Mouse (Mus musculus) liver, embryonic 14.5 days (tissue): Measurements from ENCODE around the gene Gsn. TPM values are rescaled to one million over a fixed set of nuclear protein-coding genes. Genes with fewer than 3 reads are reported as not detected.

ENCODE experiments used
- ATAC-seq: fragments of 200-750 bp; cut with Nextera tagmentation; 2 replicates; pipeline ENCODE4 v1.8.0; 2017; ENCODE audit warnings: moderate number of reproducible peaks, mild to moderate bottlenecking, moderate library complexity; ENCODE audit not compliant: insufficient read depth
- DNase-seq, 3 experiments: peaks; one replicate each; pipeline ENCODE4 v3.0.0-alpha.2; 2012 to 2013; ENCODE audit warnings: low read depth in 3 of 3, low spot score in 3 of 3
- H3K27ac ChIP-seq: fragments of 300-500 bp; sonication (generic); 2 replicates; pipeline ENCODE4 v1.5.1; 2014; ENCODE audit warnings: moderate library complexity, mild to moderate bottlenecking, control low read depth, inconsistent platforms
- H3K27me3 ChIP-seq: fragments of 300-500 bp; sonication (generic); 2 replicates; pipeline ENCODE4 v1.6.1; 2014; ENCODE audit warnings: mild to moderate bottlenecking, low read length, moderate library complexity; ENCODE audit not compliant: control insufficient read depth, insufficient read depth
- H3K36me3 ChIP-seq: fragments of 300-500 bp; sonication (generic); replicated peaks from 2 replicates; pipeline ENCODE4 v1.6.1; 2014; ENCODE audit warnings: low read depth; ENCODE audit not compliant: control insufficient read depth, insufficient read depth
- H3K4me1 ChIP-seq, 2 experiments: fragments of 200-500 bp in 1 of 2; fragments of 300-500 bp in 1 of 2; sonication (generic) in 1 of 2; replicated peaks; 2 replicates each; pipeline ENCODE4 v1.6.1; 2012 to 2014; ENCODE audit warnings: antibody characterized with exemption in 1 of 2, inconsistent platforms in 1 of 2, low read length in 1 of 2; ENCODE audit not compliant: control insufficient read depth in 2 of 2, insufficient read depth in 2 of 2
- H3K4me2 ChIP-seq: fragments of 300-500 bp; sonication (generic); 2 replicates; pipeline ENCODE4 v1.6.1; 2014; ENCODE audit warnings: low read depth, mild to moderate bottlenecking, control low read depth, moderate library complexity
- H3K4me3 ChIP-seq, 2 experiments: fragments of 200-500 bp in 1 of 2; fragments of 300-500 bp in 1 of 2; sonication (generic) in 1 of 2; 2 replicates each; pipeline ENCODE4 v1.5.1; 2012 to 2014; ENCODE audit warnings: low read depth in 2 of 2, low read length in 2 of 2, mild to moderate bottlenecking in 2 of 2, control low read depth in 1 of 2, inconsistent platforms in 1 of 2, moderate library complexity in 1 of 2; ENCODE audit not compliant: insufficient read depth in 1 of 2
- H3K9ac ChIP-seq: fragments of 300-500 bp; sonication (generic); replicated peaks from 2 replicates; pipeline ENCODE4 v1.6.1; 2014; ENCODE audit warnings: mild to moderate bottlenecking, control low read depth, moderate library complexity
- H3K9me3 ChIP-seq: fragments of 300-500 bp; sonication (generic); 2 replicates; pipeline ENCODE4 v1.6.1; 2016; ENCODE audit warnings: low read length, mixed read lengths; ENCODE audit not compliant: control insufficient read depth
- CTCF ChIP-seq: IDR thresholded peaks from 2 replicates; pipeline ENCODE4 v1.5.1; 2016; ENCODE audit warnings: antibody characterized with exemption, low read depth, control low read depth
- EP300 ChIP-seq: IDR thresholded peaks from 2 replicates; pipeline ENCODE4 v1.6.1; 2016; ENCODE audit warnings: antibody characterized with exemption, low read depth
- whole genome bisulfite sequencing: fragments of 180-500 bp; shearing (Covaris S2); extraction: QIAGEN DNeasy Blood & Tissue Kit; methylation state at CpG from one replicate; pipeline ENCODE4 v1.1.7; 2014; ENCODE audit not compliant: insufficient replicate concordance; 5-methylcytosine and 5-hydroxymethylcytosine counted together
- polyA plus RNA-seq, 2 experiments: library from polyadenylated mRNA; depleted of rRNA in 1 of 2; stranded (reverse) in 1 of 2; unstranded in 1 of 2; fragments of >200 nt; fragmentation: Nextera tagmentation in 1 of 2; extraction: Ambion mirVana in 1 of 2; gene quantifications; 2 replicates each; pipeline versions ENCODE4 v1.2.1 to v1.2.3; 2012 to 2014

Gene Gsn
- polyA plus RNA-seq, 2 experiments: 81.0 to 83.0 TPM

GRCm38 (mm10) chr2:35335620-35336019 lies 79.4 kb downstream of the Gsn start:
- TF ChIP-seq CTCF (no peak), EP300 (no peak; the same call in 1 of the 2 replicates)
- ATAC-seq: no peak
- peak overlapping the region; percentile 91 to 93 for H3K4me3 ChIP-seq
- no peaks in the 10 kb centered on the region for H3K27me3 ChIP-seq
- H3K27ac ChIP-seq: peak overlapping the region; percentile 98
- H3K36me3 ChIP-seq: peaks cover 29% of the 10 kb centered on the region
- 14% methylated on average over 7 of the region's 7 CpGs for WGBS
- no peaks in the 10 kb centered on the region for H3K9me3 ChIP-seq
- no peak for DNase-seq
- peak overlapping the region; percentile 94 for H3K4me2 ChIP-seq
- H3K4me1 ChIP-seq: peaks cover 38 to 46% of the 10 kb centered on the region in 2 experiments
- peak overlapping the region; percentile 99 for H3K9ac ChIP-seq

GRCm38 (mm10) chr2:35336388-35337280 lies 80.5 kb downstream of the Gsn start, which contains the start of gene Stom:
Gene Stom (minus strand): TSS chr2:35336976.
- Histone ChIP-seq H3K36me3 (peaks cover 27% of the 10 kb centered on the region), H3K4me3 (peak within 1 kb of the TSS; percentile 91 to 93), H3K27me3 (no peaks in the 10 kb centered on the region), H3K4me2 (peak within 1 kb of the TSS; percentile 94), H3K9ac (peak within 1 kb of the TSS; percentile 99), H3K4me1 (peaks cover 32 to 36% of the 10 kb centered on the region in 2 experiments), H3K27ac (peak within 1 kb of the TSS; percentile 98), H3K9me3 (no peaks in the 10 kb centered on the region)
- TF ChIP-seq CTCF: peak; percentile 78
- TF ChIP-seq EP300: peak; percentile 97
- ATAC-seq (peak; percentile 94), DNase-seq (peak; percentile 98 to 99 (median 98))
- WGBS: 0% methylated on average over 45 of the region's 45 CpGs

GRCm38 (mm10) chr2:35337419-35337818 lies 81.2 kb downstream of the Gsn start:
- no peak for ATAC-seq

GRCm38 (mm10) chr2:35338036-35338435 lies 81.9 kb downstream of the Gsn start:
- no peak for TF ChIP-seq EP300
- TF ChIP-seq CTCF: no peak
- Histone ChIP-seq H3K4me3 (no peak overlapping the region), H3K27ac (no peak overlapping the region), H3K4me1 (peaks cover 22% of the 10 kb centered on the region in 2 experiments), H3K4me2 (no peak overlapping the region), H3K9ac (no peak overlapping the region), H3K27me3 (no peaks in the 10 kb centered on the region), H3K36me3 (peaks cover 14% of the 10 kb centered on the region), H3K9me3 (no peaks in the 10 kb centered on the region)
- WGBS: 50% methylated on average over 1 of the region's 1 CpGs
- DNase-seq (no peak), ATAC-seq (no peak)

More at GRCm38 (mm10) chr2:35337419-35337818, 81.2 kb downstream of the Gsn start:
- Histone ChIP-seq H3K4me1 (peaks cover 26 to 28% of the 10 kb centered on the region in 2 experiments), H3K4me3 (peak overlapping the region; percentile 54 to 93), H3K9ac (peak overlapping the region; percentile 57), H3K4me2 (peak overlapping the region; percentile 70), H3K9me3 (no peaks in the 10 kb centered on the region), H3K36me3 (peaks cover 20% of the 10 kb centered on the region), H3K27me3 (no peaks in the 10 kb centered on the region), H3K27ac (peak overlapping the region; percentile 73)
- no peak for TF ChIP-seq EP300
- TF ChIP-seq CTCF: no peak
- WGBS: 64% methylated on average over 10 of the region's 10 CpGs
- DNase-seq: no peak

GRCm38 (mm10) chr2:35338707-35339106 lies 82.5 kb downstream of the Gsn start:
- H3K4me1 ChIP-seq: peaks cover 15 to 18% of the 10 kb centered on the region in 2 experiments
- no peak overlapping the region for H3K4me2 ChIP-seq
- no peak overlapping the region for H3K27ac ChIP-seq
- H3K36me3 ChIP-seq: peaks cover 9% of the 10 kb centered on the region
- no peak overlapping the region for H3K9ac ChIP-seq
- H3K9me3 ChIP-seq: no peaks in the 10 kb centered on the region
- 72% methylated on average over 6 of the region's 6 CpGs for WGBS
- TF ChIP-seq CTCF (no peak), EP300 (no peak)
- H3K4me3 ChIP-seq: no peak overlapping the region
- ATAC-seq: no peak
- no peak for DNase-seq
- no peaks in the 10 kb centered on the region for H3K27me3 ChIP-seq
